Mouse (Mus musculus): Measurements from ENCODE around the gene Zscan2. TPM values are rescaled to one million over a fixed set of nuclear protein-coding genes. Genes with fewer than 3 reads are reported as not detected.

Zscan2 gene
- 10 to 100 TPM; 12.2 to 13.0 TPM for total RNA-seq (2021)
- long read RNA-seq, experiment 1, partial matches to known transcripts = 0 of 4 reads
- long read RNA-seq, experiment 1, other reads (novel, unspliced or antisense) = 2 of 4 reads
- long read RNA-seq, experiment 2, partial matches to known transcripts = 0 of 10 reads
- long read RNA-seq, experiment 2, other reads (novel, unspliced or antisense) = 4 of 10 reads

GRCm38 (mm10) chr7:80860729-80861274, at the start of gene Zscan2:
Gene Zscan2 (plus strand): TSS chr7:80860920.
- DNase-seq (ENCODE audit: low spot score in 2 of 2) = peak; percentile 93 to 95

- DNase-seq (ENCODE audit: low spot score in 2 of 2) = no peak
Measured at GRCm38 (mm10) chr7:80813397-80813796, 47.3 kb upstream of the Zscan2 start.

GRCm38 (mm10) chr7:80816641-80817040, 44.1 kb upstream of the Zscan2 start:
- DNase-seq (ENCODE audit: low spot score in 2 of 2) = no peak

- no peak for DNase-seq (ENCODE audit: low spot score in 2 of 2)
Measured at GRCm38 (mm10) chr7:80820838-80821237, 39.9 kb upstream of the Zscan2 start.

- no peak for DNase-seq (ENCODE audit: low spot score in 2 of 2)
Measured at GRCm38 (mm10) chr7:80823267-80823666, 37.5 kb upstream of the Zscan2 start.

GRCm38 (mm10) chr7:80823875-80824682, 36.6 kb upstream of the Zscan2 start:
- DNase-seq (ENCODE audit: low spot score in 2 of 2) = no peak

GRCm38 (mm10) chr7:80825843-80826403, 34.8 kb upstream of the Zscan2 start, which contains the start of gene Iqgap1:
Gene Iqgap1 (minus strand): TSS chr7:80825974.
- DNase-seq (ENCODE audit: low spot score in 2 of 2) = no peak

GRCm38 (mm10) chr7:80828146-80828860, 32.4 kb upstream of the Zscan2 start:
- no peak for DNase-seq (ENCODE audit: low spot score in 2 of 2)

GRCm38 (mm10) chr7:80830193-80830803, 30.4 kb upstream of the Zscan2 start:
- DNase-seq (ENCODE audit: low spot score in 2 of 2) = no peak

GRCm38 (mm10) chr7:80832191-80832590, 28.5 kb upstream of the Zscan2 start:
- no peak for DNase-seq (ENCODE audit: low spot score in 2 of 2)

- peak in 1 of 2 experiments; percentile 9 for DNase-seq (ENCODE audit: low spot score in 2 of 2)
Measured at GRCm38 (mm10) chr7:80832996-80833650, 27.6 kb upstream of the Zscan2 start.

GRCm38 (mm10) chr7:80833651-80834532, 26.8 kb upstream of the Zscan2 start:
- DNase-seq (ENCODE audit: low spot score in 2 of 2) = no peak

GRCm38 (mm10) chr7:80835984-80836652, 24.6 kb upstream of the Zscan2 start:
- DNase-seq (ENCODE audit: low spot score in 2 of 2) = no peak

- DNase-seq (ENCODE audit: low spot score in 2 of 2) = no peak
Measured at GRCm38 (mm10) chr7:80837736-80838135, 23.0 kb upstream of the Zscan2 start.

GRCm38 (mm10) chr7:80838247-80838646, 22.5 kb upstream of the Zscan2 start:
- DNase-seq (ENCODE audit: low spot score in 2 of 2) = no peak

- no peak for DNase-seq (ENCODE audit: low spot score in 2 of 2)
Measured at GRCm38 (mm10) chr7:80839755-80840154, 21.0 kb upstream of the Zscan2 start.

- no peak for DNase-seq (ENCODE audit: low spot score in 2 of 2)
Measured at GRCm38 (mm10) chr7:80840241-80840640, 20.5 kb upstream of the Zscan2 start.

- DNase-seq (ENCODE audit: low spot score in 2 of 2) = no peak
Measured at GRCm38 (mm10) chr7:80840937-80841336, 19.8 kb upstream of the Zscan2 start.

- DNase-seq (ENCODE audit: low spot score in 2 of 2) = no peak
Measured at GRCm38 (mm10) chr7:80842132-80842531, 18.6 kb upstream of the Zscan2 start.

All from layer of hippocampus, postnatal 14 days (tissue).